ENCODE assay signal across 19 mouse cellular contexts in the genomic region with DNA sequence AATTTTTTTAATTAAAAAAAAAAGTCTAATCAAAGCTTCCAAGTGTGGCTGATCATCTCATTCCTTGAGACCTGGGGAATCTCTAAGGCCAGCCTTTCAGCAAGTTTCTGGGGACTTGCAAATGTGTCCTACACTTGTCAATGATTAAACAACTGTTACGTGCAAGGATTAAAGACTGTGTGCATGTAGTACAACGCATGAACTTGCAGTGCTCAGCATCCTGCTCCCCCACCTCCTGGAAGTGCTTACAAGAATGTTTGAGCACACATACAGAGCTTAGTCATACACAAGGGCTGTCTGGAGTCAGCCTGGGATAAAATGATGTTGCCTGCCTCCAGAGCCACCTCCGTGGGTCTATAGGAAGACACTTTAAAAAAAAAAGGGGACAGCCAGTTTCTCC. TPM values are rescaled to one million over a fixed set of nuclear protein-coding genes. Genes with fewer than 3 reads are reported as not detected.
DNase-seq lines count a peak whose midpoint lies in the region; ATAC-seq and TF ChIP-seq lines count a peak whose summit lies in the region.
"Had no signal": no experiment of that assay in that cellular context is flagged by ENCODE, and none has a peak within 500 bp of the region (broad histone marks: within the 10 kb centered on the region; RNA-seq: fewer than 3 reads in every experiment).

No protein-coding gene starts in this region.

- TF ChIP-seq CTCF in stomach, postnatal 0 days (IDR thresholded peaks at IDR 0.05; ENCODE audit: low read depth), result no peak

- no peak overlapping the region for H3K27ac ChIP-seq in liver, embryonic 16.5 days (ENCODE audit: low read length)
- H3K27ac ChIP-seq in liver, embryonic 12.5 days, result no peak overlapping the region
- H3K27ac ChIP-seq in intestine, embryonic 16.5 days (ENCODE audit: low read length), result peak overlapping the region; percentile 53
- H3K27ac ChIP-seq in kidney, embryonic 14.5 days (ENCODE audit: low read depth, low read length), result no peak overlapping the region
- H3K27ac ChIP-seq in stomach, postnatal 0 days (replicated peaks), result no peak overlapping the region
- H3K27ac ChIP-seq: embryonic facial prominence, embryonic 13.5 days; forebrain, embryonic 15.5 days; hindbrain, embryonic 10.5 days; midbrain, embryonic 13.5 days; neural tube, embryonic 15.5 days had no signal

- H3K4me3 ChIP-seq in liver, embryonic 16.5 days (ENCODE audit: low read depth, low read length), result no peak overlapping the region
- no peak overlapping the region for H3K4me3 ChIP-seq in liver, embryonic 12.5 days
- no peak overlapping the region for H3K4me3 ChIP-seq in intestine, embryonic 16.5 days (ENCODE audit: low read length)
- H3K4me3 ChIP-seq in kidney, embryonic 14.5 days (ENCODE audit: low read length), result no peak overlapping the region
- no peak overlapping the region for H3K4me3 ChIP-seq in stomach, postnatal 0 days (ENCODE audit: low read depth, low read length)
- H3K4me3 ChIP-seq: embryonic facial prominence, embryonic 13.5 days; forebrain, embryonic 15.5 days; hindbrain, embryonic 10.5 days; midbrain, embryonic 13.5 days; myocyte; neural tube, embryonic 15.5 days had no signal

- H3K9ac ChIP-seq in liver, embryonic 16.5 days (ENCODE audit: low read depth, low read length), result no peak overlapping the region
- no peak overlapping the region for H3K9ac ChIP-seq in liver, embryonic 12.5 days
- H3K9ac ChIP-seq in intestine, embryonic 16.5 days (ENCODE audit: low read depth, low read length), result no peak overlapping the region
- no peak overlapping the region for H3K9ac ChIP-seq in kidney, embryonic 14.5 days (ENCODE audit: low read depth, low read length)
- H3K9ac ChIP-seq in stomach, postnatal 0 days (ENCODE audit: low read length), result no peak overlapping the region
- H3K9ac ChIP-seq: embryonic facial prominence, embryonic 13.5 days; forebrain, embryonic 15.5 days; lung, embryonic 14.5 days; midbrain, embryonic 13.5 days; neural tube, embryonic 15.5 days had no signal

- no peak for DNase-seq in stomach, postnatal 0 days (ENCODE audit: low spot score)
- no peak for DNase-seq in MN1 (ENCODE audit: low spot score)
- DNase-seq in left cerebral cortex, adult 18-20 months (ENCODE audit: low spot score in 2 of 2), result no peak
- DNase-seq: cerebellum, adult 9-11 months; gastrocnemius, postnatal 36 days; lung, embryonic 14.5 days; thymus, postnatal 4 days had no signal

- TF ChIP-seq EP300 in stomach, postnatal 0 days (optimal IDR thresholded peaks at IDR 0.05), result no peak

- no peak overlapping the region for H3K4me2 ChIP-seq in liver, embryonic 16.5 days (ENCODE audit: low read depth, low read length)
- no peak overlapping the region for H3K4me2 ChIP-seq in liver, embryonic 12.5 days
- no peak overlapping the region for H3K4me2 ChIP-seq in intestine, embryonic 16.5 days (ENCODE audit: low read depth, low read length)
- no peak overlapping the region for H3K4me2 ChIP-seq in kidney, embryonic 14.5 days (replicated peaks; ENCODE audit: low read depth, low read length)
- H3K4me2 ChIP-seq in stomach, postnatal 0 days (replicated peaks; ENCODE audit: low read depth), result no peak overlapping the region
- H3K4me2 ChIP-seq: embryonic facial prominence, embryonic 13.5 days; forebrain, embryonic 15.5 days; lung, embryonic 14.5 days; midbrain, embryonic 13.5 days; neural tube, embryonic 15.5 days had no signal

- no peaks in the 10 kb centered on the region for H3K9me3 ChIP-seq in liver, embryonic 16.5 days (replicated peaks; ENCODE audit: control insufficient read depth, low read length)
- no peaks in the 10 kb centered on the region for H3K9me3 ChIP-seq in liver, embryonic 12.5 days (replicated peaks)
- H3K9me3 ChIP-seq in intestine, embryonic 16.5 days (ENCODE audit: control insufficient read depth, low read length), result no peaks in the 10 kb centered on the region
- H3K9me3 ChIP-seq in kidney, embryonic 14.5 days (ENCODE audit: control insufficient read depth, low read length), result no peaks in the 10 kb centered on the region
- H3K9me3 ChIP-seq in stomach, postnatal 0 days (ENCODE audit: control insufficient read depth, low read length), result no peaks in the 10 kb centered on the region
- H3K9me3 ChIP-seq: embryonic facial prominence, embryonic 13.5 days; forebrain, embryonic 15.5 days; hindbrain, embryonic 10.5 days; midbrain, embryonic 13.5 days; neural tube, embryonic 15.5 days had no signal

- H3K36me3 ChIP-seq in liver, embryonic 16.5 days (ENCODE audit: control insufficient read depth, insufficient read depth), result no peaks in the 10 kb centered on the region
- H3K36me3 ChIP-seq in liver, embryonic 12.5 days, result peaks cover 19% of the 10 kb centered on the region
- H3K36me3 ChIP-seq in intestine, embryonic 16.5 days (ENCODE audit: control insufficient read depth, insufficient read depth, low read length), result no peaks in the 10 kb centered on the region
- H3K36me3 ChIP-seq in kidney, embryonic 14.5 days (ENCODE audit: control insufficient read depth, insufficient read depth, low read length), result no peaks in the 10 kb centered on the region; the same call in 1 of the 2 replicates
- H3K36me3 ChIP-seq in stomach, postnatal 0 days (ENCODE audit: control insufficient read depth, insufficient read depth, low read length), result no peaks in the 10 kb centered on the region
- H3K36me3 ChIP-seq: forebrain, embryonic 15.5 days; neural tube, embryonic 15.5 days had no signal

- peak; percentile 43; the same call in 1 of the 2 replicates for ATAC-seq in liver, embryonic 16.5 days (ENCODE audit: low read depth)
- no peak for ATAC-seq in liver, embryonic 12.5 days
- ATAC-seq in intestine, embryonic 16.5 days, result peak; percentile 78
- 0 out of 2 replicates have a peak, but pooled peaks have one; percentile 4 for ATAC-seq in kidney, embryonic 14.5 days (ENCODE audit: low FRiP score, low TSS enrichment)
- ATAC-seq in stomach, postnatal 0 days (ENCODE audit: low FRiP score, low TSS enrichment), result peak; percentile 58; the same call in 1 of the 2 replicates
- ATAC-seq: forebrain, embryonic 15.5 days; midbrain, embryonic 13.5 days had no signal

- H3K4me1 ChIP-seq in liver, embryonic 16.5 days (ENCODE audit: control insufficient read depth, low read depth, low read length), result no peaks in the 10 kb centered on the region; the same call in 1 of the 2 replicates
- H3K4me1 ChIP-seq in liver, embryonic 12.5 days, result no peaks in the 10 kb centered on the region; the same call in 1 of the 2 replicates
- H3K4me1 ChIP-seq in intestine, embryonic 16.5 days (ENCODE audit: control insufficient read depth, insufficient read depth, low read length), result 0 out of 2 replicates have a peak, but pooled peaks cover 9% of the 10 kb centered on the region
- no peaks in the 10 kb centered on the region; the same call in 1 of the 2 replicates for H3K4me1 ChIP-seq in kidney, embryonic 14.5 days (ENCODE audit: control insufficient read depth, insufficient read depth, low read length)
- no peaks in the 10 kb centered on the region for H3K4me1 ChIP-seq in stomach, postnatal 0 days (replicated peaks; ENCODE audit: control insufficient read depth, insufficient read depth)
- H3K4me1 ChIP-seq: forebrain, embryonic 15.5 days; hindbrain, embryonic 10.5 days; midbrain, embryonic 13.5 days had no signal

- no peaks in the 10 kb centered on the region for H3K27me3 ChIP-seq in liver, embryonic 16.5 days (ENCODE audit: control insufficient read depth, insufficient read depth, low read depth, low read length)
- peaks cover 4% of the 10 kb centered on the region for H3K27me3 ChIP-seq in liver, embryonic 12.5 days (replicated peaks)
- H3K27me3 ChIP-seq in intestine, embryonic 16.5 days (replicated peaks; ENCODE audit: control insufficient read depth, insufficient read depth, low read length), result no peaks in the 10 kb centered on the region
- no peaks in the 10 kb centered on the region for H3K27me3 ChIP-seq in kidney, embryonic 14.5 days (ENCODE audit: control insufficient read depth, insufficient read depth, low read length)
- no peaks in the 10 kb centered on the region for H3K27me3 ChIP-seq in stomach, postnatal 0 days (ENCODE audit: control insufficient read depth, insufficient read depth, low read length)
- H3K27me3 ChIP-seq: CH12.LX; embryonic facial prominence, embryonic 13.5 days; forebrain, embryonic 15.5 days; midbrain, embryonic 13.5 days; neural tube, embryonic 15.5 days had no signal

- 67% methylated on average over 3 of the region's 3 CpGs for WGBS in liver, embryonic 16.5 days (ENCODE audit: insufficient replicate concordance)
- WGBS in liver, embryonic 12.5 days (ENCODE audit: insufficient replicate concordance), result 75% methylated on average over 3 of the region's 3 CpGs
- WGBS in intestine, embryonic 16.5 days, result 55% methylated on average over 3 of the region's 3 CpGs
- WGBS in kidney, embryonic 14.5 days, result 73% methylated on average over 3 of the region's 3 CpGs
- WGBS in stomach, postnatal 0 days, result 59% methylated on average over 3 of the region's 3 CpGs

RNA-seq across cellular contexts. Expression of a gene that starts 0.9 kb away (rescaled TPM):
- 5.7 and 8.4 TPM in 2 replicates for polyA plus RNA-seq in liver, embryonic 16.5 days (2015; fragmentation: Nextera tagmentation; extraction: Ambion mirVana)
- 0.32 and 0.41 TPM in 2 replicates for polyA plus RNA-seq in liver, embryonic 12.5 days (2016; fragmentation: Nextera tagmentation; extraction: Ambion mirVana)
- polyA plus RNA-seq in intestine, embryonic 16.5 days (2015; fragmentation: Nextera tagmentation; extraction: Ambion mirVana), result 72.2 and 109 TPM in 2 replicates
- 1.0 and 2.3 TPM in 2 replicates for polyA plus RNA-seq in kidney, embryonic 14.5 days (2014; fragmentation: Nextera tagmentation; extraction: Ambion mirVana)
- polyA plus RNA-seq in stomach, postnatal 0 days (2015; fragmentation: Nextera tagmentation; extraction: Ambion mirVana), result 0.88 and 1.0 TPM in 2 replicates
- under 1 TPM; 0.16 to 0.19 TPM for total RNA-seq in left cerebral cortex, adult 18-20 months (2021)
- total RNA-seq: gastrocnemius, postnatal 36 days had no signal
- polyA plus RNA-seq: heart, postnatal 0 days had no signal
